Mouse (Mus musculus): ENCODE data around the gene Dip2a.

DNA sequence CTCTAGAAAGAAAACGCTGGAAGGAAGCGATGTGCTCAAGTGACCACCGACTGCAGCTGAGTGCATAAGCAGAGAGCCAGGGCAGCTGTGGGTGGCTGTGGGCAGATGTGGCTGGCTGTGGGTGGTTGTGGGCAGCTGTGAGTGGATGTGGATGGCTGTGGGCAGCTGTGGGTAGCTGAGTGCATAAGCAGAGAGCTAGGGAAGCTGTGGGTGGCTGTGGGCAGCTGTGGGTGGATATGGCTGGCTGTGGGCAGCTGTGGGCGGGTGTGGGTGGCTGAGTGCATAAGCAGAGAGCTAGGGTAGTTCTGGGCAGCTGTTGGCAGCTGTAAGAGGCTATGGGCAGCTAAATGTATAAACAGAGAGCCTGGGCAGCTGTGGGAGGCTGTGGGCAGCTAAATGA lies 51.9 kb downstream of the Dip2a start:
- no peak for TF ChIP-seq CTCF (IDR thresholded peaks at IDR 0.05; ENCODE audit: low read depth, low read length)
- no peak for TF ChIP-seq POLR2A (IDR thresholded peaks at IDR 0.05; ENCODE audit: extremely low read depth, insufficient read depth, low read length)
